Mouse (Mus musculus): ENCODE measurements around the gene Sgms2. TPM values are rescaled to one million over a fixed set of nuclear protein-coding genes. Genes with fewer than 3 reads are reported as not detected.

Sgms2 gene
- polyA plus RNA-seq, 1 experiment from 2014 or later: 9.1 TPM

DNA sequence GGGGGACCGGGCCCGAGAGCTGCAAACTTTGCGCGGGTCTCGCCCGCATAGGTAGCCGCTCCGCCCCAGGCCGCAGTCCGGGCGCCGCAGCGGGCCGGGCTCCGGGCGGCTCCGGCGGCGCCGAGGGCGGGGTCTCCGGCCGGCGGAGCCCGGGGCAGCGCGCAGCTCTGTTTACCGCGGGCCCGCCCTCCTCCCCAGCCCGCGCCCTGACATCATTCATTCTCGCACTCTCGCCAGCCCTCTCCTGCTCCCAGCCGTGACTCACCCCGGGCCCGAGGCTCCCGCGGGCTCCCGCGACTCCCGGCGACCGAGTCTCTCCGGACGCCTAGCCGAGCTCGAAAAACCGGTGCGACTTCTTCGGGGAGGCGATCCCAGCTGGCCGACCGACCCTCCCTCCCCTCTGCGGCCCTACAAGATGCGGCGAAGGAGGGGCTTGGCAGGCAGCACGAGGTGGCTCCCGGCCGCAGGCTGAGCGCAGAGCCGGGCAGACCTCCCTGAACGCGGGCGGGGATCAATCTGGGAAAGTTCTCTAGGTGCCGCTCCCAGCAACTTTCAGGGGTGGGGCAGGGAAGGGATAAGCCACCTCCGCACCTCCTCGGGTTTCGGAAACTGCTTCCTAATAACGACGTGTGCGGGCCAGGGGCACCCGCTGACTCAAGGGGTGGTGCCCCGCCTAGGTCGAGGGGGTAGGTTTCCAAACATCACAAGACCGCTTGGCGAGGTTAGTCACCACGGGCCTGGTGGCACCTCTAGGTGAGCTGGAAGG lies 885 bp downstream of the Sgms2 start:
- H3K27ac ChIP-seq (replicated peaks): peak overlapping the region; percentile 91
- peak overlapping the region; percentile 79 for H3K4me2 ChIP-seq (replicated peaks; ENCODE audit: low read depth)
- H3K9me3 ChIP-seq (ENCODE audit: control insufficient read depth, low read length): no peaks in the 10 kb centered on the region
- H3K36me3 ChIP-seq (ENCODE audit: control insufficient read depth, insufficient read depth, low read length): no peaks in the 10 kb centered on the region
- peak overlapping the region; percentile 76 for H3K4me3 ChIP-seq (ENCODE audit: low read depth, low read length)
- 0% methylated on average over 63 of the region's 78 CpGs for WGBS
- H3K4me1 ChIP-seq (replicated peaks; ENCODE audit: control insufficient read depth, insufficient read depth): no peaks in the 10 kb centered on the region
- TF ChIP-seq EP300 (optimal IDR thresholded peaks at IDR 0.05): peak; percentile 21
- TF ChIP-seq CTCF (IDR thresholded peaks at IDR 0.05; ENCODE audit: low read depth): no peak
- peak; percentile 95 for ATAC-seq (ENCODE audit: low FRiP score, low TSS enrichment)
- peak overlapping the region; percentile 72 for H3K9ac ChIP-seq (ENCODE audit: low read length)
- DNase-seq (ENCODE audit: low spot score): peak; percentile 95
- H3K27me3 ChIP-seq (ENCODE audit: control insufficient read depth, insufficient read depth, low read length): no peaks in the 10 kb centered on the region

DNA sequence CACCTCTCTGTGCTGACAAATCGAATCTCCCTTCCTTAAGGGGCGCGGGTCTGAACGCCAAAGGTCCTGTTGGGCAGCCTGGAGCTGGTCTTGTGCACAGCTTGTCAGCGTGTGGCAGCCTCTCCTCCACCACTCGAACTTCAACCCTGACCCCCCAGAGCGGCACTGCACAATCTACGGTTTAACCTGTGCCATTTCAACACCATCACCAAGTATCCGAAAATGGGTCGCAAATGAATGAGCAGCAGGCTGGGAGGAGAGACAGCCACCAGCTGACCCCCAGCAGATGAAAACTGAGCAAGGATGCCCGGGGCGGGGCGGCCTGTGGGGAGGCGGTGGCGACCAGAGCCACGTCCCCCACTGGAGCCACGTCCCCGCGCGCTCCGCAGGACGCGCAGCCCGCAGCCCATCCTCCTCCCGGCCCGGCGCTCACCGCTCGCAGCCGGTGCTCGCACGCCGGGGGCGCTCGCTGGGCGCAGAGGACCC lies 1.5 kb downstream of the Sgms2 start:
- 0% methylated on average over 35 of the region's 36 CpGs for WGBS

DNA sequence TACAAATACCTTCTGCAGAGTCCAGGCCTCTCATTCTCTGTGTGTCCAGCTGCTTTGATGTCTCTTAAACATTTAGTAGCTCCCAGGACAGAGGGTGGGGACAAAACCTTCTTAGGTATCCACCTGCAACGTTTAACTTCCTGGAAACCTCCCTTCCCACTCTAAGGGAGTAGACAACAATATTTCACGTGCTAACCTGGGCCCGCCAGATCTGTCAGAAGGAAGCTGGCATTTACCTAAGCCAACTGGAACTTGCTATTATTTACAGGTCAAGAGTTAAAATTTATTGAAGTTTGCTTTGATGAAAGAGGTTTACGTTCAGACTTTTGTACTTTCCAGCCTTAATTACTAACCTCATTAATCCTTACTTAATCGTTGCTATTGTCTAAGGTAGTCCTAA lies 2.2 kb downstream of the Sgms2 start:
- no peaks in the 10 kb centered on the region; the same call in 1 of the 2 replicates for H3K4me1 ChIP-seq (replicated peaks; ENCODE audit: control insufficient read depth, insufficient read depth)
- 35% methylated on average over 5 of the region's 5 CpGs for WGBS
- peak overlapping the region; percentile 91; the same call in 1 of the 2 replicates for H3K27ac ChIP-seq (replicated peaks)
- no peaks in the 10 kb centered on the region for H3K27me3 ChIP-seq (ENCODE audit: control insufficient read depth, insufficient read depth, low read length)
- DNase-seq (ENCODE audit: low spot score) (peak; percentile 26), ATAC-seq (ENCODE audit: low FRiP score, low TSS enrichment) (no peak)
- no peak overlapping the region for H3K9ac ChIP-seq (ENCODE audit: low read length)
- peak overlapping the region; percentile 79 for H3K4me2 ChIP-seq (replicated peaks; ENCODE audit: low read depth)
- H3K4me3 ChIP-seq (ENCODE audit: low read depth, low read length): peak overlapping the region; percentile 76
- no peaks in the 10 kb centered on the region for H3K9me3 ChIP-seq (ENCODE audit: control insufficient read depth, low read length)
- no peaks in the 10 kb centered on the region for H3K36me3 ChIP-seq (ENCODE audit: control insufficient read depth, insufficient read depth, low read length)
- TF ChIP-seq CTCF (IDR thresholded peaks at IDR 0.05; ENCODE audit: low read depth) (no peak), EP300 (optimal IDR thresholded peaks at IDR 0.05) (no peak)

More for the DNA sequence above, 1.5 kb downstream of the Sgms2 start:
- Histone ChIP-seq H3K9me3 (ENCODE audit: control insufficient read depth, low read length) (no peaks in the 10 kb centered on the region), H3K27me3 (ENCODE audit: control insufficient read depth, insufficient read depth, low read length) (no peaks in the 10 kb centered on the region), H3K36me3 (ENCODE audit: control insufficient read depth, insufficient read depth, low read length) (no peaks in the 10 kb centered on the region), H3K4me1 (replicated peaks; ENCODE audit: control insufficient read depth, insufficient read depth) (no peaks in the 10 kb centered on the region; the same call in 1 of the 2 replicates), H3K9ac (ENCODE audit: low read length) (peak overlapping the region; percentile 72), H3K4me3 (ENCODE audit: low read depth, low read length) (peak overlapping the region; percentile 76), H3K27ac (replicated peaks) (peak overlapping the region; percentile 91), H3K4me2 (replicated peaks; ENCODE audit: low read depth) (peak overlapping the region; percentile 79)
- ATAC-seq (ENCODE audit: low FRiP score, low TSS enrichment): peak; percentile 61
- TF ChIP-seq CTCF (IDR thresholded peaks at IDR 0.05; ENCODE audit: low read depth) (peak; percentile 2; the same call in 1 of the 2 replicates), EP300 (optimal IDR thresholded peaks at IDR 0.05) (no peak)
- peak; percentile 66 for DNase-seq (ENCODE audit: low spot score)

DNA sequence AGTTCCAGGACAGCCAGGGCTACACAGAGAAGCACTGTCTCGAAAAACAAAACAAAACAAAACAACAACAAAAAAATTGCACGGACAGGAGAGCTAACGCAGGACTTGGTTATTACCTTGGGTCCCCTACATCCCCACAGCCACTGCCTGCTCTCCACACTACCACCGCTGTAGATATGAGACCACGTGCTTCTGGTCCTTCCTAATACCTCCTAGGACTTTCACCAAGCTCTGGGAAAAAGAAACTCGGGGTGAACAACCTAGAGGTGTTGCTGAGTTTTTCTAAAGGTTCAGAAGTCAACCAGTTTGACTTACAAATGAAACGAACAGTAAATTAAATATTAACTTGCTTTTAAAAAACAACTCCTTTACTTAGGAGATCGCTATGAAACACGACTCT lies 2.8 kb downstream of the Sgms2 start:
- Histone ChIP-seq H3K4me3 (ENCODE audit: low read depth, low read length) (no peak overlapping the region), H3K4me2 (replicated peaks; ENCODE audit: low read depth) (no peak overlapping the region), H3K4me1 (replicated peaks; ENCODE audit: control insufficient read depth, insufficient read depth) (no peaks in the 10 kb centered on the region; the same call in 1 of the 2 replicates), H3K9ac (ENCODE audit: low read length) (no peak overlapping the region), H3K9me3 (ENCODE audit: control insufficient read depth, low read length) (no peaks in the 10 kb centered on the region), H3K27me3 (ENCODE audit: control insufficient read depth, insufficient read depth, low read length) (no peaks in the 10 kb centered on the region), H3K27ac (replicated peaks) (no peak overlapping the region), H3K36me3 (ENCODE audit: control insufficient read depth, insufficient read depth, low read length) (no peaks in the 10 kb centered on the region)
- WGBS: 58% methylated on average over 9 of the region's 9 CpGs
- DNase-seq (ENCODE audit: low spot score) (no peak), ATAC-seq (ENCODE audit: low FRiP score, low TSS enrichment) (no peak)
- no peak for TF ChIP-seq CTCF (IDR thresholded peaks at IDR 0.05; ENCODE audit: low read depth)
- TF ChIP-seq EP300 (optimal IDR thresholded peaks at IDR 0.05): no peak

DNA sequence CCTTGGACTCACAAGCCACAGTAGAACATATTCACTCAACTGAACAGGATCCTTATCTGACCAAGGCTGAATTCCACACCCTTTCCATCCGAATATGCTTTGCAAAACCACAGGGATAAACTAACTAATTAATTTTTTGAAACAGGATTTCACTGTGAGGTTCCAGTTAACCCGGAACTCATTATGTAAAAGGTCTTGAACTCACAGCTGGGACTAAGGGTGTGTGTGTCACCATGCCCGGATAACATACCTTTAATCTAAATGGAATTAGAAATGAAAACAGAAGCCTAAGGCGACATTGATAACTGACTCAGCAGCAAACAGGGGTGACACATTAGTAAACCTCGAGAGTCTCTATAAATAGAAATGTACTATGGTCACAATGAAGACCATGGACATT lies 5.8 kb downstream of the Sgms2 start:
- DNase-seq (ENCODE audit: low spot score): peak; percentile 27
- no peak overlapping the region for H3K4me2 ChIP-seq (replicated peaks; ENCODE audit: low read depth)
- H3K27ac ChIP-seq (replicated peaks): no peak overlapping the region
- H3K9me3 ChIP-seq (ENCODE audit: control insufficient read depth, low read length): no peaks in the 10 kb centered on the region
- peak; percentile 72 for ATAC-seq (ENCODE audit: low FRiP score, low TSS enrichment)
- H3K27me3 ChIP-seq (ENCODE audit: control insufficient read depth, insufficient read depth, low read length): no peaks in the 10 kb centered on the region
- H3K36me3 ChIP-seq (ENCODE audit: control insufficient read depth, insufficient read depth, low read length): no peaks in the 10 kb centered on the region
- no peak for TF ChIP-seq CTCF (IDR thresholded peaks at IDR 0.05; ENCODE audit: low read depth)
- TF ChIP-seq EP300 (optimal IDR thresholded peaks at IDR 0.05): no peak
- no peak overlapping the region for H3K4me3 ChIP-seq (ENCODE audit: low read depth, low read length)
- H3K9ac ChIP-seq (ENCODE audit: low read length): no peak overlapping the region
- 51% methylated on average over 5 of the region's 5 CpGs for WGBS
- no peaks in the 10 kb centered on the region; the same call in 1 of the 2 replicates for H3K4me1 ChIP-seq (replicated peaks; ENCODE audit: control insufficient read depth, insufficient read depth)

DNA sequence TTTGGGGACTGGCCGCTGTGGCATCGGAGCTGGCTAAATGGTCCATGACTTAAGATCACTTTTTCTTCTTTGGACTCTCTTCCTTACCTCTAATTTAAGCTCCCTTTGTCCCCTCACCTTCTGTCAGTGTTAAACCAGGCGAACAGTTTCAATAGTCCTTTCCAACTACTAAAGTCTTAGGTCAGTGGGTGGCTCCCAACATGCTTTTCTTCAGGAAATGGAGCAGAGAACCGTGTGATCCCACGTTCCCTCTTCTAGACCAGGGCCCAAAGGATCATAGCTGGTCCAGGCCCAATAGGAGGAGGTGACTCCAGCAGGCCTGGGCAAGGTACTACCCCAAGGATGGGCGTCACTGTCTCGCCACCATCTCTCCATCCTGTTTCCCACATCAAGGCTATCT lies 7.6 kb downstream of the Sgms2 start:
- ATAC-seq (ENCODE audit: low FRiP score, low TSS enrichment): no peak
- no peak overlapping the region for H3K27ac ChIP-seq (replicated peaks)
- H3K4me2 ChIP-seq (replicated peaks; ENCODE audit: low read depth): no peak overlapping the region
- H3K27me3 ChIP-seq (ENCODE audit: control insufficient read depth, insufficient read depth, low read length): no peaks in the 10 kb centered on the region
- H3K9me3 ChIP-seq (ENCODE audit: control insufficient read depth, low read length): no peaks in the 10 kb centered on the region
- no peaks in the 10 kb centered on the region for H3K36me3 ChIP-seq (ENCODE audit: control insufficient read depth, insufficient read depth, low read length)
- H3K4me1 ChIP-seq (replicated peaks; ENCODE audit: control insufficient read depth, insufficient read depth): no peaks in the 10 kb centered on the region; the same call in 1 of the 2 replicates
- no peak for TF ChIP-seq EP300 (optimal IDR thresholded peaks at IDR 0.05)
- TF ChIP-seq CTCF (IDR thresholded peaks at IDR 0.05; ENCODE audit: low read depth): no peak
- WGBS: 87% methylated on average over 7 of the region's 7 CpGs
- no peak overlapping the region for H3K9ac ChIP-seq (ENCODE audit: low read length)
- DNase-seq (ENCODE audit: low spot score): no peak
- no peak overlapping the region for H3K4me3 ChIP-seq (ENCODE audit: low read depth, low read length)
